Mouse (Mus musculus): ENCODE results near the gene Fut7.
"Not testable (repeated sequence)": the region's sequence is repeated elsewhere in the genome, so short reads cannot be mapped to it uniquely, and the experiment has no call there.

The Fut7 gene

GRCm38 (mm10) chr2:25422587-25423410 is at the start of gene Fut7:
Gene Fut7, plus strand, starts transcription at chr2:25423267.
- DNase-seq = no peak

- no peak for DNase-seq
Observed at GRCm38 (mm10) chr2:25373431-25373830, 49.6 kb upstream of the Fut7 start.

- peak; percentile 71 for DNase-seq
Observed at GRCm38 (mm10) chr2:25376589-25376988, 46.5 kb upstream of the Fut7 start.

GRCm38 (mm10) chr2:25384492-25384891 is 38.6 kb upstream of the Fut7 start:
- DNase-seq = no peak

- DNase-seq = no peak
Observed at GRCm38 (mm10) chr2:25391266-25391665, 31.8 kb upstream of the Fut7 start.

GRCm38 (mm10) chr2:25394281-25395221 is 28.5 kb upstream of the Fut7 start:
- DNase-seq = no peak

- DNase-seq = peak; percentile 66
Observed at GRCm38 (mm10) chr2:25395721-25396596, 27.1 kb upstream of the Fut7 start, which contains the start of gene Entpd2. Gene Entpd2, plus strand, starts transcription at chr2:25395874.

- no peak for DNase-seq
Observed at GRCm38 (mm10) chr2:25396597-25396983, 26.5 kb upstream of the Fut7 start.

- no peak for DNase-seq
Observed at GRCm38 (mm10) chr2:25397010-25397409, 26.1 kb upstream of the Fut7 start.

- DNase-seq = no peak
Observed at GRCm38 (mm10) chr2:25398065-25398464, 25.0 kb upstream of the Fut7 start.

- DNase-seq = no peak
Observed at GRCm38 (mm10) chr2:25399051-25399450, 24.0 kb upstream of the Fut7 start, which contains the start of gene Npdc1. Gene Npdc1, plus strand, starts transcription at chr2:25399351.

- no peak for DNase-seq
Observed at GRCm38 (mm10) chr2:25400291-25400690, 22.8 kb upstream of the Fut7 start.

- DNase-seq = peak; percentile 72
Observed at GRCm38 (mm10) chr2:25400764-25401163, 22.3 kb upstream of the Fut7 start.

GRCm38 (mm10) chr2:25402377-25402971 is 20.6 kb upstream of the Fut7 start:
- DNase-seq = peak; percentile 87

GRCm38 (mm10) chr2:25402972-25403601 is 20.0 kb upstream of the Fut7 start:
- DNase-seq = peak; percentile 81

GRCm38 (mm10) chr2:25403994-25404393 is 19.1 kb upstream of the Fut7 start:
- no peak for DNase-seq

- DNase-seq = no peak
Observed at GRCm38 (mm10) chr2:25408908-25409307, 14.2 kb upstream of the Fut7 start.

- not testable (repeated sequence) for DNase-seq
Observed at GRCm38 (mm10) chr2:25413436-25413835, 9.6 kb upstream of the Fut7 start.

- no peak for DNase-seq
Observed at GRCm38 (mm10) chr2:25417426-25417825, 5.6 kb upstream of the Fut7 start.

GRCm38 (mm10) chr2:25421896-25422295 is 1.2 kb upstream of the Fut7 start:
- peak; percentile 54 for DNase-seq

GRCm38 (mm10) chr2:25423626-25424025 is 559 bp downstream of the Fut7 start:
- no peak for DNase-seq

GRCm38 (mm10) chr2:25425481-25425880 is 2.4 kb downstream of the Fut7 start:
- no peak for DNase-seq
